Mouse (Mus musculus): ENCODE measurements around the gene Tsc2. TPM values are rescaled to one million over a fixed set of nuclear protein-coding genes. Genes with fewer than 3 reads are reported as not detected.

Tsc2 gene
- polyA plus RNA-seq, 1 experiment from 2014 or later, result 46.2 TPM

DNA sequence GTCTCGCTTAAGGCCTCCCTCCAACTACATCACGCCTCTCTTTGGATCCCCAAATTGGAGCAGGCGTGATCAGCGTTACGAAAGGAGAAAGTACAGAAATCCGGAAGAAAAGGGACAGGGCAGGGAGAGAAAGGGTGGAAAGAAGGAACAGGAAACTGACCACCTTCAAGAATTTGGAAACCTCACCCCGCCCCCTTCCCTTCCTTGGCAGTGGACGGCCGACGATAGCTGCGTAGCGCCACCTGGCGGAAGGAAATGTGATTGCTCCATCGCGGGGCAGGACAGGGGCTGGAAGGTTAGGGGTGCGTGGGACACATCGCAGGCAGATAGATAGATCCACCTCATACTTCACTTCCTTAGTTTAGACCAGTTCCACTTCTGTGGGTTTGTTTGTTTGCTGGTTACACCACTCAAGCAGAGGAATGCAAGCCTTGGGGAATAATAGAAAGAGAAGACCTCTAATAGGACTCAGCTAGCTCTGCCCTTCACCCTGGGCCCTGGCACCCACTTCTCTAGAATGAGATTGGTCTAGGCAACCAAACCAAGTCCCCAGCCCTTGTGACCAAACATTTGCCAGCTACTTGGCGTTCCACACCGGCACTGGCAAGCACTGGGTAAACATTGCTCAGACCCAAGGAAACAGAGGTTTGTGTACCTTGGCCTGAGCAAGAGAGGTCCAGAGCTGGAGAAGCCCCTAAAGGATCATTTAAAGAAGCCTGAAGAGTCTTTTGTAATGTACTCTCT, 21.7 kb upstream of the Tsc2 start:
- H3K36me3 ChIP-seq (replicated peaks; ENCODE audit: control insufficient read depth, insufficient read depth, low read depth, low read length), result no peaks in the 10 kb centered on the region
- peaks cover 28% of the 10 kb centered on the region for H3K27me3 ChIP-seq (ENCODE audit: control insufficient read depth, insufficient read depth, low read length)
- H3K9me3 ChIP-seq (replicated peaks; ENCODE audit: control insufficient read depth, low read length), result no peaks in the 10 kb centered on the region
- peak overlapping the region; percentile 50 for H3K9ac ChIP-seq (replicated peaks; ENCODE audit: low read length)
- H3K4me3 ChIP-seq (ENCODE audit: low read depth, low read length), result peak overlapping the region; percentile 25; the same call in 1 of the 2 replicates
- H3K4me1 ChIP-seq (ENCODE audit: control insufficient read depth, insufficient read depth, low read length), result peaks cover 4% of the 10 kb centered on the region; the same call in 1 of the 2 replicates
- H3K27ac ChIP-seq (replicated peaks; ENCODE audit: low read depth, low read length), result no peak overlapping the region
- ATAC-seq (replicated peaks; ENCODE audit: insufficient number of reproducible peaks, low FRiP score, low TSS enrichment, low read depth), result peak; percentile 40; the same call in 1 of the 2 replicates
- peak; percentile 94 for DNase-seq (ENCODE audit: low spot score)
- peak overlapping the region; percentile 54 for H3K4me2 ChIP-seq (ENCODE audit: low read depth, low read length)
- WGBS, result 7% methylated on average over 19 of the region's 19 CpGs

DNA sequence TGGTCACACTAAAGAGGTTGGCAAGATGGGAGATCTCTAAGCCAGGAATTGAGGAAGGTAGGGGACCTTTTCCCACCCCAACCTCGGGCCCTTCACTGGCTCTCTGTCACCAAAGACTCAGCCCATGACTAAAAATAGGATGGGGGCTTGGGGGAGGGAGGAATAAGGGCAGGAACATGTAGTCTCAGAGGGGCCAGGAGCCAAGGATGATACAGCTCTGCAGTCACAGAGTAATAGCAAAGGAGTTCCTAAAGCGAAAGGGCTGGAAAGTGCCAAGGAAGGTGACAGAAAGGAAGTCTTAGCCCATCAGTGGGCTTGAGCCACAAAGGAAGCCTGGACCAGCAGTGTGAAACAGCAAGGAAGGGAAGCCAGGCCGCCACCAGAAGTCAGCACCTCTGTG, 19.4 kb upstream of the Tsc2 start:
- DNase-seq (ENCODE audit: low spot score), result no peak

DNA sequence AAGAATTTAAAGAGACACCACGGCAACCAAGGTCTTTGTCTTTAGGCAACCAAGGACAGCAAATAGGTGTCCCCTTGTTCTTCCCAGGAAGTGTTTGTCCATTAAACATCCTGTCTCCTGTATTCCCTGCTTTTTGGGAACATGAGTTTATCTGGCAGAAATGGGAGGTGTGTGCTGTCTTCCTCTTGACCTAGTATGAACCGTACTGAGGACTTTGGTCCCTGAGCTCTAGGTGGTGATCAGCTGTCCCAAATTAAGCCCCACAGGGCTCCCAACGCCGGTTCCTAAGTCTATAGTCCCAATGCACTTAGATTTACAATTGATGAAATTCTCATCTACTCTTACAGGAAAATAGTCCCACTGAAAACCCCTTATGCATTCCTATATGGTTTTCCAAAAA, 18.3 kb upstream of the Tsc2 start:
- Histone ChIP-seq H3K36me3 (replicated peaks; ENCODE audit: control insufficient read depth, insufficient read depth, low read depth, low read length) (no peaks in the 10 kb centered on the region; the same call in 1 of the 2 replicates), H3K27me3 (ENCODE audit: control insufficient read depth, insufficient read depth, low read length) (no peaks in the 10 kb centered on the region)

More for the DNA sequence above, 19.4 kb upstream of the Tsc2 start:
- 69% methylated on average over 3 of the region's 3 CpGs for WGBS
- Histone ChIP-seq H3K27ac (replicated peaks; ENCODE audit: low read depth, low read length) (no peak overlapping the region), H3K4me1 (ENCODE audit: control insufficient read depth, insufficient read depth, low read length) (peaks cover 3% of the 10 kb centered on the region; the same call in 1 of the 2 replicates), H3K9me3 (replicated peaks; ENCODE audit: control insufficient read depth, low read length) (no peaks in the 10 kb centered on the region), H3K4me2 (ENCODE audit: low read depth, low read length) (no peak overlapping the region), H3K27me3 (ENCODE audit: control insufficient read depth, insufficient read depth, low read length) (peaks cover 5% of the 10 kb centered on the region), H3K36me3 (replicated peaks; ENCODE audit: control insufficient read depth, insufficient read depth, low read depth, low read length) (no peaks in the 10 kb centered on the region; the same call in 1 of the 2 replicates), H3K4me3 (ENCODE audit: low read depth, low read length) (no peak overlapping the region), H3K9ac (replicated peaks; ENCODE audit: low read length) (no peak overlapping the region)
- ATAC-seq (replicated peaks; ENCODE audit: insufficient number of reproducible peaks, low FRiP score, low TSS enrichment, low read depth), result no peak

DNA sequence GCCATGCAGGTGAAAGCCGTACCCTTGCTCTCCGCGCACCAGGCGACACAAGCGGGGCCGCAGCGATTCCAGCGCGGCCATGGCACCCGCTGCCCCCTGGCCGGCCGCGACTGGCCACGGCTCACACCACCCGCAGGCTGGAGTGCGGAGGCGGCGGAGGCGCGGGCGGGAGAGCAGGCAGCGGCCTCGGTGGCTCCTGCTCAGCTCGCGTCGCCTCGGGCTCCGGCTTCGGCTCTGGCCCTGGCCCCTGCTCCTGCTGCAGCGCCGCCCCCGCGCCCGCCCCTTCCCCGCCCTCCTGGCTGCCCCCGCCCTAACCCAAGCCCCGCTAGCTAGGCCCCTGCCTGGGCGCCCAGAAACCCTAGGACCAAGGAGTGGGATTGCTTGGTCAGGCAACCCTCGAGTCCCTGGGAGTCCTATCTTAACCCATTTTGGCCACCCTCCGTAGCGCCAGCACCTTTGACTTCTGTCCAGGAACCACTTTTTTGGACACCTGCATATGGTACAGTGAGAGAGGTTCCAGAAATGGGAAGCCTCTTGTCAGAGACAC, 17.7 kb upstream of the Tsc2 start, which contains the start of gene Slc9a3r2:
Gene Slc9a3r2, minus strand, starts transcription at position 258 of the 547 bp plus-strand sequence.
- H3K9ac ChIP-seq (replicated peaks; ENCODE audit: low read length), result peak within 1 kb of the TSS; percentile 87
- ATAC-seq (replicated peaks; ENCODE audit: insufficient number of reproducible peaks, low FRiP score, low TSS enrichment, low read depth), result peak; percentile 63
- H3K4me3 ChIP-seq (ENCODE audit: low read depth, low read length), result peak within 1 kb of the TSS; percentile 74
- H3K9me3 ChIP-seq (replicated peaks; ENCODE audit: control insufficient read depth, low read length), result no peaks in the 10 kb centered on the region
- H3K36me3 ChIP-seq (replicated peaks; ENCODE audit: control insufficient read depth, insufficient read depth, low read depth, low read length), result no peaks in the 10 kb centered on the region; the same call in 1 of the 2 replicates
- no peaks in the 10 kb centered on the region for H3K27me3 ChIP-seq (ENCODE audit: control insufficient read depth, insufficient read depth, low read length)
- 0% methylated on average over 39 of the region's 41 CpGs for WGBS
- H3K27ac ChIP-seq (replicated peaks; ENCODE audit: low read depth, low read length), result no peak within 1 kb of the TSS
- DNase-seq (ENCODE audit: low spot score), result peak; percentile 72
- H3K4me1 ChIP-seq (ENCODE audit: control insufficient read depth, insufficient read depth, low read length), result peaks cover 3% of the 10 kb centered on the region; the same call in 1 of the 2 replicates
- peak within 1 kb of the TSS; percentile 99 for H3K4me2 ChIP-seq (ENCODE audit: low read depth, low read length)

More for the DNA sequence above, 18.3 kb upstream of the Tsc2 start:
- 78% methylated on average over 4 of the region's 4 CpGs for WGBS
- no peak for DNase-seq (ENCODE audit: low spot score)
- Histone ChIP-seq H3K9me3 (replicated peaks; ENCODE audit: control insufficient read depth, low read length) (no peaks in the 10 kb centered on the region), H3K4me2 (ENCODE audit: low read depth, low read length) (no peak overlapping the region; the same call in 1 of the 2 replicates), H3K4me3 (ENCODE audit: low read depth, low read length) (no peak overlapping the region), H3K4me1 (ENCODE audit: control insufficient read depth, insufficient read depth, low read length) (peaks cover 3% of the 10 kb centered on the region; the same call in 1 of the 2 replicates), H3K9ac (replicated peaks; ENCODE audit: low read length) (no peak overlapping the region), H3K27ac (replicated peaks; ENCODE audit: low read depth, low read length) (no peak overlapping the region)
- ATAC-seq (replicated peaks; ENCODE audit: insufficient number of reproducible peaks, low FRiP score, low TSS enrichment, low read depth), result no peak

DNA sequence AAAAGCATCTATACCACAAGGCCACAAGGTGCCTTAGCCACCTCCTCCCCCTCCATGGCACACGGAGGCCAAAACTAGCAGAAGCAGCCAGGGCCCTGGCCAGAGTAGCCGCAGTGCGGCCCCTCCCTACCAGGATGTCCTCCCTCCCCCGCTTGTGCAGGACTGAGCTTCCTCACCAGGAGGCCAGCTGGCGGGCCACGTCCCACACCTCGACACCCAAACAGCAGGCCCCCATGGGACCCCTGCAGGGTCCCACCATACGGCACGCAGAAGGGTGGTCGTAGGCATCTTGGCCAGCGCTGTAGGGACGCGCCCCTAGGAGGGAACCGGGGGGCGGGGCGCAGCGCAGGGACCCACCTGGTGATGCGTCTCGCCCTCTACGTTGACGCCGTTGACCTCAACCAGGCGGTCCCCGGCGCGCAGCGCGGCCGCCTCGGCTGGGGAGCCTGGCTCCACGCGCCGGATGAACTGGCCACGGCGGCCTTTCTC, 17.2 kb upstream of the Tsc2 start:
- Histone ChIP-seq H3K4me1 (ENCODE audit: control insufficient read depth, insufficient read depth, low read length) (peaks cover 4% of the 10 kb centered on the region), H3K9ac (replicated peaks; ENCODE audit: low read length) (peak overlapping the region; percentile 87), H3K27ac (replicated peaks; ENCODE audit: low read depth, low read length) (no peak overlapping the region), H3K4me3 (ENCODE audit: low read depth, low read length) (peak overlapping the region; percentile 74), H3K9me3 (replicated peaks; ENCODE audit: control insufficient read depth, low read length) (no peaks in the 10 kb centered on the region), H3K36me3 (replicated peaks; ENCODE audit: control insufficient read depth, insufficient read depth, low read depth, low read length) (no peaks in the 10 kb centered on the region; the same call in 1 of the 2 replicates), H3K27me3 (ENCODE audit: control insufficient read depth, insufficient read depth, low read length) (no peaks in the 10 kb centered on the region), H3K4me2 (ENCODE audit: low read depth, low read length) (peak overlapping the region; percentile 99)
- ATAC-seq (replicated peaks; ENCODE audit: insufficient number of reproducible peaks, low FRiP score, low TSS enrichment, low read depth) (0 out of 2 replicates have a peak, but pooled peaks have one; percentile 35), DNase-seq (ENCODE audit: low spot score) (peak; percentile 36)
- WGBS, result 0% methylated on average over 35 of the region's 35 CpGs

DNA sequence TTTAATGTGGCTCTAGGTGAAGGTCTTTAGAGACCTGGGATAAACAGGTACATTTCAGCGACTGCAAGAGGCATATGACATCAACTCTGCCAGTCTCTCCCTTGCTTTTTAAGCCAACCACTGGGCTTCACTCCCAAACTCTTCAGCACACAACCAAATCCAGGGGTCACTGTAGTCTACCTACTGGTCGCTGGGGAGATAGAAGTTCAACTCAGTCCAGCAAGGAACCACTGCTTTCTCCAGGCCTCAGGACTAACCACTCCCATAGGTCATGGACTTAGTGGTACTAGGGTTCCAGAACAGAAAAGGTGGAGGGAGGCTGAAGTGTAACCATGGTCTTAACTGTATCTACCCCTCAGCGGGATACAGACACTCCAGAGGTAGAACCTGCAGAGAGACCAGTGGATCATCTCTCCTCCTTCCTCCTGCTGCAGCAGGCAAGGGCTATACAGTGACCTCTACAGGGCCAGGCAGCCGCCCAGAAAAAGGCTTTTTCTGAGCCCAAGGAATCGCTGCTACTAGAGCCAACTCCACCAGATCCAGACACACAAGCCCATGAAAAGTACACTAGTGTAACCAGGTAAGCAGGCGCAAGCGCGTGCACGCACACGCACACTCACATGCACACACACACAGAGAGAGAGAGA, 16.4 kb upstream of the Tsc2 start:
- no peak for DNase-seq (ENCODE audit: low spot score)
- 73% methylated on average over 10 of the region's 10 CpGs for WGBS
- Histone ChIP-seq H3K27ac (replicated peaks; ENCODE audit: low read depth, low read length) (no peak overlapping the region), H3K4me2 (ENCODE audit: low read depth, low read length) (peak overlapping the region; percentile 99), H3K4me3 (ENCODE audit: low read depth, low read length) (peak overlapping the region; percentile 74; the same call in 1 of the 2 replicates), H3K4me1 (ENCODE audit: control insufficient read depth, insufficient read depth, low read length) (peaks cover 10% of the 10 kb centered on the region), H3K27me3 (ENCODE audit: control insufficient read depth, insufficient read depth, low read length) (no peaks in the 10 kb centered on the region), H3K36me3 (replicated peaks; ENCODE audit: control insufficient read depth, insufficient read depth, low read depth, low read length) (no peaks in the 10 kb centered on the region; the same call in 1 of the 2 replicates), H3K9me3 (replicated peaks; ENCODE audit: control insufficient read depth, low read length) (no peaks in the 10 kb centered on the region), H3K9ac (replicated peaks; ENCODE audit: low read length) (no peak overlapping the region; the same call in 1 of the 2 replicates)
- no peak for ATAC-seq (replicated peaks; ENCODE audit: insufficient number of reproducible peaks, low FRiP score, low TSS enrichment, low read depth)

DNA sequence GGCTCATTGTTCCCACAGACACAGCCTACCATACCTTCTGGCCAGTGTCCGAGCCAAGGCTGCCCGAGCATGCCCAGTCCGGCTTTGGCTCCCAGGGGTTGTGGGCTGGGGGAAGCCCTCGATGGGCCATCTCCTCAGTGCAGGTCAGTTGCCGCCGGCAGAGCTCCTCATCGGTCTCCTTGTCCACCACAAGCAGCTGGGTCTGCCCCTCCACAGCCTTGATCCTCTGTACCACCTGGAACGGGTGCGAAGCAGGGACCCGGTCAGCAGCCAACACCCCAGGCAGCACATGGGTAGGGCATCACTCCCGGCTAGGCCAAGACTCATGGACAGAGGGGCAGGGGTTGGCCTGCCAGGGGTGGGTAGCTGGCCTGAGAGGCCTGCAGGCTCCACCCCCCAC, 15.1 kb upstream of the Tsc2 start:
- DNase-seq (ENCODE audit: low spot score), result no peak
- no peaks in the 10 kb centered on the region; the same call in 1 of the 2 replicates for H3K36me3 ChIP-seq (replicated peaks; ENCODE audit: control insufficient read depth, insufficient read depth, low read depth, low read length)
- H3K4me3 ChIP-seq (ENCODE audit: low read depth, low read length), result no peak overlapping the region
- WGBS, result 75% methylated on average over 11 of the region's 11 CpGs
- no peaks in the 10 kb centered on the region for H3K9me3 ChIP-seq (replicated peaks; ENCODE audit: control insufficient read depth, low read length)
- no peak overlapping the region for H3K9ac ChIP-seq (replicated peaks; ENCODE audit: low read length)
- H3K27ac ChIP-seq (replicated peaks; ENCODE audit: low read depth, low read length), result no peak overlapping the region
- H3K27me3 ChIP-seq (ENCODE audit: control insufficient read depth, insufficient read depth, low read length), result no peaks in the 10 kb centered on the region
- H3K4me2 ChIP-seq (ENCODE audit: low read depth, low read length), result peak overlapping the region; percentile 13; the same call in 1 of the 2 replicates
- peaks cover 10% of the 10 kb centered on the region for H3K4me1 ChIP-seq (ENCODE audit: control insufficient read depth, insufficient read depth, low read length)
- no peak for ATAC-seq (replicated peaks; ENCODE audit: insufficient number of reproducible peaks, low FRiP score, low TSS enrichment, low read depth)
